Mouse (Mus musculus): Measurements from ENCODE around the gene Prpf3. TPM values are rescaled to one million over a fixed set of nuclear protein-coding genes. Genes with fewer than 3 reads are reported as not detected.

Prpf3 gene
- polyA plus RNA-seq, 1 experiment from 2014 or later, result 80.7 TPM

GRCm38 (mm10) chr3:95884400-95884799 is 28.7 kb upstream of the Prpf3 start:
- WGBS, result 64% methylated on average over 5 of the region's 5 CpGs
- Histone ChIP-seq H3K27me3 (ENCODE audit: control insufficient read depth, insufficient read depth, low read length) (no peaks in the 10 kb centered on the region), H3K27ac (replicated peaks; ENCODE audit: low read depth, low read length) (no peak overlapping the region), H3K36me3 (ENCODE audit: control insufficient read depth, insufficient read depth, low read length) (no peaks in the 10 kb centered on the region), H3K9ac (ENCODE audit: low read length) (no peak overlapping the region), H3K4me2 (ENCODE audit: low read depth, severe bottlenecking) (no peak overlapping the region), H3K9me3 (ENCODE audit: control insufficient read depth, low read length) (no peaks in the 10 kb centered on the region), H3K4me1 (ENCODE audit: control insufficient read depth, insufficient read depth, low read length) (peaks cover 3% of the 10 kb centered on the region; the same call in 1 of the 2 replicates), H3K4me3 (ENCODE audit: low read depth, low read length) (no peak overlapping the region)
- DNase-seq (ENCODE audit: low spot score) (no peak), ATAC-seq (ENCODE audit: insufficient number of reproducible peaks, low FRiP score, low TSS enrichment, low read depth) (no peak)

- peak; percentile 79 for DNase-seq (ENCODE audit: low spot score)
- H3K27me3 ChIP-seq (ENCODE audit: control insufficient read depth, insufficient read depth, low read length), result no peaks in the 10 kb centered on the region
- H3K9me3 ChIP-seq (ENCODE audit: control insufficient read depth, low read length), result no peaks in the 10 kb centered on the region
- H3K4me3 ChIP-seq (ENCODE audit: low read depth, low read length), result peak overlapping the region; percentile 43
- 3% methylated on average over 24 of the region's 24 CpGs for WGBS
- no peaks in the 10 kb centered on the region for H3K36me3 ChIP-seq (ENCODE audit: control insufficient read depth, insufficient read depth, low read length)
- H3K9ac ChIP-seq (ENCODE audit: low read length), result peak overlapping the region; percentile 28; the same call in 1 of the 2 replicates
- ATAC-seq (ENCODE audit: insufficient number of reproducible peaks, low FRiP score, low TSS enrichment, low read depth), result no peak
- peaks cover 3% of the 10 kb centered on the region; the same call in 1 of the 2 replicates for H3K4me1 ChIP-seq (ENCODE audit: control insufficient read depth, insufficient read depth, low read length)
- H3K27ac ChIP-seq (replicated peaks; ENCODE audit: low read depth, low read length), result no peak overlapping the region
- H3K4me2 ChIP-seq (ENCODE audit: low read depth, severe bottlenecking), result peak overlapping the region; percentile 95
Measured at GRCm38 (mm10) chr3:95882816-95883425, 27.2 kb upstream of the Prpf3 start.

DNA sequence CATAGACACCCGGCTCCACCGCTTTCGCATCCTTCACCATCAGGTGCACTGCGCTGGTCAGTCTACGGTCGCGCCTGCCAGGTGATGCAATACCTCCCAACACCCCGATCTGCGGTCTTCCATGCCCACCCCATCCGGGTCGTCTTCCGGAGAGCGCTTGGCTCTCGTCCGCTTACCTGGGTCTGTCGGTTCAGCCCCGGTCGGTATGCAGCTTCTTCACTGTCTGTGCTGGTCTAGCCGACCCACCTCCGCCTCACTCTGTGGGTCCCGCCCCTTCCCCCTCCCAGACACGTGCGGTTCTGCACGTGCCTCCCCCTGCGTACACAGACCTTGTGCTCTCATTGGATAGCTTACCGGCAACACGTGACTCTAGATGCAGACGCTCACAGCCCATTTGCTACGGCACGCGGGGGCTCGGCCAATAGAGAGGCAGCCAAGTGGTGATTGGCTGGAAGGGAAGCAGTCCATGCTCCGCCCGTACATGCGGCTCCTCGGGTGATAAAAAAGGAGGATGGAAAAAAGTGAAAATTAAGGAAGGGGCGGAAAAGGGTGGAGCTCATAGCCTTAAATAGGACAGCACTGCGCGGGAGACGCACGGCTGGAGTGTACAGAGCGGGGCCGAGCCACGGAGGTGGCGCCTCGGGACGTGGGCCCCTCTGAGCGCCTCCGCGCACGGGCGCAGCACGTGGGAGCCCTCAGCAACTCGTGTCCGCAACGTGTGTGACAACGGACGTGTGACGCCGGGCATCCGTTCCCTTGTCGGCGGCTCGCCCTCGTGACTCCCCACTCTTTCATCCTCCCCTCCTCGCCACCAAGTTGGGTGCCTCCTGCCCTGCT is 26.5 kb upstream of the Prpf3 start, which contains the start of gene Ciart:
Gene Ciart, minus strand, starts transcription at position 273 of the 837 bp plus-strand sequence.
- under 1% methylated on average over 66 of the region's 66 CpGs for WGBS
- Histone ChIP-seq H3K4me1 (ENCODE audit: control insufficient read depth, insufficient read depth, low read length) (peaks cover 3% of the 10 kb centered on the region; the same call in 1 of the 2 replicates), H3K4me2 (ENCODE audit: low read depth, severe bottlenecking) (peak within 1 kb of the TSS; percentile 95), H3K9ac (ENCODE audit: low read length) (peak within 1 kb of the TSS; percentile 28; the same call in 1 of the 2 replicates), H3K9me3 (ENCODE audit: control insufficient read depth, low read length) (no peaks in the 10 kb centered on the region), H3K27ac (replicated peaks; ENCODE audit: low read depth, low read length) (no peak within 1 kb of the TSS), H3K36me3 (ENCODE audit: control insufficient read depth, insufficient read depth, low read length) (no peaks in the 10 kb centered on the region), H3K27me3 (ENCODE audit: control insufficient read depth, insufficient read depth, low read length) (no peaks in the 10 kb centered on the region), H3K4me3 (ENCODE audit: low read depth, low read length) (peak within 1 kb of the TSS; percentile 43)
- peak; percentile 98 for ATAC-seq (ENCODE audit: insufficient number of reproducible peaks, low FRiP score, low TSS enrichment, low read depth)
- DNase-seq (ENCODE audit: low spot score), result peak; percentile 94

DNA sequence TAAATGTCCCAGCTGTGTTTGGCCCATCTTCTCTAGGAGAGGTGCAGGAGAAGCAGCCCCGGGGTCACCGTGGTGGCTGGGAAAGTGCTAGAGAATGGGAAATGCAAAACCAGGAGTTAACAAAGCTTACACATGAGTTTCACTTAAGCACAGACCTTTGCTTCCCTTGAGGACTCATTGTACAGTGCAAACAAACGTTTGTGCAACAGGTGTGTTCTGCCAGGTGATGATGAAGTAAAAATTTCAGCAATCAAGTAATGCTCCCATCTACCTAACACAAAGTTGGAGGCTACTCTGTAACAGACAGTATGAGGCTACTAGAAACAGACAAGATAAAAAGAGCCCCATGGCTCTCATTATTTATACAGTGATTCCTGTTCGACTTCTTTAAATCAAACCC is 23.4 kb upstream of the Prpf3 start:
- H3K4me2 ChIP-seq (ENCODE audit: low read depth, severe bottlenecking), result no peak overlapping the region
- 87% methylated on average over 4 of the region's 4 CpGs for WGBS
- H3K9ac ChIP-seq (ENCODE audit: low read length), result no peak overlapping the region
- no peak overlapping the region for H3K4me3 ChIP-seq (ENCODE audit: low read depth, low read length)
- DNase-seq (ENCODE audit: low spot score) (no peak), ATAC-seq (ENCODE audit: insufficient number of reproducible peaks, low FRiP score, low TSS enrichment, low read depth) (no peak)
- no peaks in the 10 kb centered on the region for H3K36me3 ChIP-seq (ENCODE audit: control insufficient read depth, insufficient read depth, low read length)
- peaks cover 3% of the 10 kb centered on the region; the same call in 1 of the 2 replicates for H3K4me1 ChIP-seq (ENCODE audit: control insufficient read depth, insufficient read depth, low read length)
- H3K9me3 ChIP-seq (ENCODE audit: control insufficient read depth, low read length), result no peaks in the 10 kb centered on the region
- H3K27me3 ChIP-seq (ENCODE audit: control insufficient read depth, insufficient read depth, low read length), result no peaks in the 10 kb centered on the region
- no peak overlapping the region for H3K27ac ChIP-seq (replicated peaks; ENCODE audit: low read depth, low read length)

- peak overlapping the region; percentile 69 for H3K4me2 ChIP-seq (ENCODE audit: low read depth, severe bottlenecking)
- peaks cover 4% of the 10 kb centered on the region; the same call in 1 of the 2 replicates for H3K4me1 ChIP-seq (ENCODE audit: control insufficient read depth, insufficient read depth, low read length)
- H3K27me3 ChIP-seq (ENCODE audit: control insufficient read depth, insufficient read depth, low read length), result no peaks in the 10 kb centered on the region
- H3K9ac ChIP-seq (ENCODE audit: low read length), result no peak overlapping the region
- DNase-seq (ENCODE audit: low spot score) (no peak), ATAC-seq (ENCODE audit: insufficient number of reproducible peaks, low FRiP score, low TSS enrichment, low read depth) (no peak)
- peak overlapping the region; percentile 53 for H3K4me3 ChIP-seq (ENCODE audit: low read depth, low read length)
- H3K9me3 ChIP-seq (ENCODE audit: control insufficient read depth, low read length), result no peaks in the 10 kb centered on the region
- 70% methylated on average over 7 of the region's 7 CpGs for WGBS
- H3K36me3 ChIP-seq (ENCODE audit: control insufficient read depth, insufficient read depth, low read length), result peaks cover 4% of the 10 kb centered on the region
- no peak overlapping the region for H3K27ac ChIP-seq (replicated peaks; ENCODE audit: low read depth, low read length)
Measured at GRCm38 (mm10) chr3:95872048-95872447, 16.4 kb upstream of the Prpf3 start.

- no peaks in the 10 kb centered on the region for H3K9me3 ChIP-seq (ENCODE audit: control insufficient read depth, low read length)
- peak within 1 kb of the TSS; percentile 67 for H3K9ac ChIP-seq (ENCODE audit: low read length)
- H3K27ac ChIP-seq (replicated peaks; ENCODE audit: low read depth, low read length), result no peak within 1 kb of the TSS; the same call in 1 of the 2 replicates
- DNase-seq (ENCODE audit: low spot score) (peak; percentile 88), ATAC-seq (ENCODE audit: insufficient number of reproducible peaks, low FRiP score, low TSS enrichment, low read depth) (peak; percentile 86)
- peak within 1 kb of the TSS; percentile 69 for H3K4me2 ChIP-seq (ENCODE audit: low read depth, severe bottlenecking)
- H3K4me1 ChIP-seq (ENCODE audit: control insufficient read depth, insufficient read depth, low read length), result peaks cover 4% of the 10 kb centered on the region; the same call in 1 of the 2 replicates
- H3K36me3 ChIP-seq (ENCODE audit: control insufficient read depth, insufficient read depth, low read length), result peaks cover 6% of the 10 kb centered on the region
- WGBS, result under 1% methylated on average over 33 of the region's 33 CpGs
- H3K27me3 ChIP-seq (ENCODE audit: control insufficient read depth, insufficient read depth, low read length), result no peaks in the 10 kb centered on the region
- peak within 1 kb of the TSS; percentile 53 for H3K4me3 ChIP-seq (ENCODE audit: low read depth, low read length)
Measured at GRCm38 (mm10) chr3:95871392-95871867, 15.7 kb upstream of the Prpf3 start, which contains the start of gene Mrps21. Gene Mrps21, minus strand, starts transcription at chr3:95871519.

GRCm38 (mm10) chr3:95870976-95871375 is 15.3 kb upstream of the Prpf3 start:
- Histone ChIP-seq H3K9ac (ENCODE audit: low read length) (peak overlapping the region; percentile 67), H3K27ac (replicated peaks; ENCODE audit: low read depth, low read length) (no peak overlapping the region; the same call in 1 of the 2 replicates), H3K4me1 (ENCODE audit: control insufficient read depth, insufficient read depth, low read length) (peaks cover 4% of the 10 kb centered on the region; the same call in 1 of the 2 replicates), H3K36me3 (ENCODE audit: control insufficient read depth, insufficient read depth, low read length) (peaks cover 6% of the 10 kb centered on the region), H3K4me3 (ENCODE audit: low read depth, low read length) (peak overlapping the region; percentile 53), H3K9me3 (ENCODE audit: control insufficient read depth, low read length) (no peaks in the 10 kb centered on the region), H3K4me2 (ENCODE audit: low read depth, severe bottlenecking) (peak overlapping the region; percentile 69), H3K27me3 (ENCODE audit: control insufficient read depth, insufficient read depth, low read length) (no peaks in the 10 kb centered on the region)
- DNase-seq (ENCODE audit: low spot score) (no peak), ATAC-seq (ENCODE audit: insufficient number of reproducible peaks, low FRiP score, low TSS enrichment, low read depth) (peak; percentile 28; the same call in 1 of the 2 replicates)
- WGBS, result 8% methylated on average over 15 of the region's 15 CpGs

- Histone ChIP-seq H3K4me3 (ENCODE audit: low read depth, low read length) (no peak overlapping the region), H3K27me3 (ENCODE audit: control insufficient read depth, insufficient read depth, low read length) (no peaks in the 10 kb centered on the region), H3K4me1 (ENCODE audit: control insufficient read depth, insufficient read depth, low read length) (peaks cover 4% of the 10 kb centered on the region; the same call in 1 of the 2 replicates), H3K9me3 (ENCODE audit: control insufficient read depth, low read length) (no peaks in the 10 kb centered on the region), H3K27ac (replicated peaks; ENCODE audit: low read depth, low read length) (no peak overlapping the region), H3K4me2 (ENCODE audit: low read depth, severe bottlenecking) (no peak overlapping the region), H3K36me3 (ENCODE audit: control insufficient read depth, insufficient read depth, low read length) (peaks cover 9% of the 10 kb centered on the region), H3K9ac (ENCODE audit: low read length) (no peak overlapping the region)
- ATAC-seq (ENCODE audit: insufficient number of reproducible peaks, low FRiP score, low TSS enrichment, low read depth), result no peak
- 94% methylated on average over 2 of the region's 2 CpGs for WGBS
- DNase-seq (ENCODE audit: low spot score), result no peak
Measured at GRCm38 (mm10) chr3:95867408-95867807, 11.7 kb upstream of the Prpf3 start.

Measured in limb, embryonic 11.5 days (tissue).